Mouse (Mus musculus) small intestine, adult 2 months (tissue): ENCODE measurements at regions not wholly inside any gene's neighbourhood (a gene's known extent, or its start where the extent isn't known, plus 50 kb on each side); places are given as distances from the start of the nearest gene placed in this dataset.

Experiments
- CTCF ChIP-seq: fragments of 200-500 bp; IDR thresholded peaks from 2 replicates; pipeline ENCODE4 v1.5.1; 2012; ENCODE audit warnings: low read depth, mild to moderate bottlenecking, control low read depth, inconsistent platforms, low read length, moderate library complexity, mixed read lengths; ENCODE audit not compliant: insufficient replicate concordance, insufficient read length; ENCODE audit errors: extremely low read depth
- POLR2A ChIP-seq: fragments of 200-500 bp; IDR thresholded peaks from 2 replicates; pipeline ENCODE4 v1.6.1; 2012; ENCODE audit warnings: low read depth, mild to moderate bottlenecking, control low read depth, inconsistent platforms, low read length, moderate library complexity

DNA sequence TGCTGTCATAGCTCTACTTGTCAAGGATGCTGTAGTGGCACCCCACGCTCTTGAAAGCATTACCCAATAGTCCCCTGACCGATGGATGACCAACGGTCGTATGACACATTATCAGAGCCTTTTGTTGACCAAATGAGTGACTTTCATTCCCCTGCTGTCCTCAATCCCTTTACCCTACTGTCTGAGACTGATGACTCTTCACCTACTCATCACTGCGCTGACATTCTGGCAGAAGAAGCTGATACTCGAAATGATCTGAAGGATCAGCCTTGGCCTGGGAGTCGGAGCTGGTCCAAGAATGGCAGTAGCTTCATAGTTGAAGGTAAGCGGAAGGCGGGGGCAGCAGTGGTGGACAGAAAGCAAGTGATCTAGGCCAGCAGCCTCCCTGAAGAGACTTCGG, 87.7 kb upstream of the Plcl2 start:
- TF ChIP-seq POLR2A (no peak), CTCF (no peak)
